12 mouse cellular contexts compared by ENCODE assay signal in genomic region chr8:93734818-93735217, GRCm38 (mm10).
DNase-seq lines count a peak whose midpoint lies in the region; ATAC-seq and TF ChIP-seq lines count a peak whose summit lies in the region.
"Had no signal": no experiment of that assay in that cellular context is flagged by ENCODE, and none has a peak within 500 bp of the region (broad histone marks: within the 10 kb centered on the region; RNA-seq: fewer than 3 reads in every experiment).

No protein-coding gene starts in this region.

- ATAC-seq in lung, embryonic 14.5 days (ENCODE audit: insufficient read depth) = no peak
- ATAC-seq in heart, embryonic 11.5 days (replicated peaks; ENCODE audit: insufficient number of reproducible peaks, low FRiP score, low TSS enrichment) = 0 out of 2 replicates have a peak, but pooled peaks have one; percentile 35
- ATAC-seq in kidney, embryonic 14.5 days (ENCODE audit: low FRiP score, low TSS enrichment) = no peak
- ATAC-seq: inflammation-experienced regulatory T-cells, adult 6 months had no signal

- H3K27me3 ChIP-seq in lung, embryonic 14.5 days (ENCODE audit: insufficient read depth, low read length) = no peaks in the 10 kb centered on the region
- no peaks in the 10 kb centered on the region for H3K27me3 ChIP-seq in heart, embryonic 11.5 days (ENCODE audit: control insufficient read depth, insufficient read depth, low read length)
- no peaks in the 10 kb centered on the region for H3K27me3 ChIP-seq in kidney, embryonic 14.5 days (ENCODE audit: control insufficient read depth, insufficient read depth, low read length)
- H3K27me3 ChIP-seq: megakaryocyte, embryonic 14.5 days had no signal

- peak; percentile 63 for DNase-seq in lung, embryonic 14.5 days
- DNase-seq in lung, postnatal 25 days (ENCODE audit: low spot score) = no peak
- peak; percentile 25 to 39 for DNase-seq in cerebellum, adult 18-20 months
- no peak for DNase-seq in urinary bladder, postnatal 4 days (ENCODE audit: low spot score in 2 of 2)
- no peak for DNase-seq in urinary bladder, postnatal 25 days (ENCODE audit: low spot score)
- DNase-seq: embryo, embryonic 11 days; gastrocnemius, adult 2 months; right cerebral cortex, postnatal 25 days had no signal

- no peaks in the 10 kb centered on the region for H3K36me3 ChIP-seq in lung, embryonic 14.5 days (ENCODE audit: insufficient read depth)
- H3K36me3 ChIP-seq in heart, embryonic 11.5 days (ENCODE audit: control insufficient read depth, insufficient read depth, low read length) = no peaks in the 10 kb centered on the region
- H3K36me3 ChIP-seq in kidney, embryonic 14.5 days (ENCODE audit: control insufficient read depth, insufficient read depth, low read length) = no peaks in the 10 kb centered on the region

- no peak overlapping the region for H3K4me3 ChIP-seq in lung, embryonic 14.5 days (ENCODE audit: low read depth, low read length)
- H3K4me3 ChIP-seq in heart, embryonic 11.5 days (ENCODE audit: low read depth, low read length) = no peak overlapping the region
- H3K4me3 ChIP-seq in kidney, embryonic 14.5 days (ENCODE audit: low read length) = no peak overlapping the region
- H3K4me3 ChIP-seq: gastrocnemius, adult 2 months; megakaryocyte, embryonic 14.5 days had no signal

- WGBS in lung, embryonic 14.5 days = 58% methylated on average over 4 of the region's 4 CpGs
- WGBS in heart, embryonic 11.5 days (ENCODE audit: insufficient replicate concordance) = 42% methylated on average over 4 of the region's 4 CpGs
- 72% methylated on average over 4 of the region's 4 CpGs for WGBS in kidney, embryonic 14.5 days

- H3K4me1 ChIP-seq in lung, embryonic 14.5 days (ENCODE audit: insufficient read depth) = no peaks in the 10 kb centered on the region
- no peaks in the 10 kb centered on the region for H3K4me1 ChIP-seq in heart, embryonic 11.5 days (ENCODE audit: control insufficient read depth, insufficient read depth, low read length)
- no peaks in the 10 kb centered on the region for H3K4me1 ChIP-seq in kidney, embryonic 14.5 days (ENCODE audit: control insufficient read depth, insufficient read depth, low read length)
- H3K4me1 ChIP-seq: megakaryocyte, embryonic 14.5 days had no signal

- no peak for TF ChIP-seq CTCF in lung, embryonic 14.5 days (IDR thresholded peaks at IDR 0.05; ENCODE audit: low read depth)

- H3K27ac ChIP-seq in lung, embryonic 14.5 days (ENCODE audit: low read depth) = no peak overlapping the region
- peak overlapping the region; percentile 62; the same call in 1 of the 2 replicates for H3K27ac ChIP-seq in heart, embryonic 11.5 days (ENCODE audit: low read depth, low read length)
- H3K27ac ChIP-seq in kidney, embryonic 14.5 days (ENCODE audit: low read depth, low read length) = no peak overlapping the region
- H3K27ac ChIP-seq: gastrocnemius, adult 2 months had no signal

- no peak overlapping the region for H3K9ac ChIP-seq in lung, embryonic 14.5 days
- no peak overlapping the region for H3K9ac ChIP-seq in heart, embryonic 11.5 days (ENCODE audit: low read depth, low read length)
- no peak overlapping the region for H3K9ac ChIP-seq in kidney, embryonic 14.5 days (ENCODE audit: low read depth, low read length)

- no peaks in the 10 kb centered on the region for H3K9me3 ChIP-seq in lung, embryonic 14.5 days (ENCODE audit: low read depth, low read length)
- H3K9me3 ChIP-seq in heart, embryonic 11.5 days (replicated peaks; ENCODE audit: control insufficient read depth, low read length) = no peaks in the 10 kb centered on the region
- no peaks in the 10 kb centered on the region for H3K9me3 ChIP-seq in kidney, embryonic 14.5 days (ENCODE audit: control insufficient read depth, low read length)

- no peak overlapping the region for H3K4me2 ChIP-seq in lung, embryonic 14.5 days
- H3K4me2 ChIP-seq in heart, embryonic 11.5 days = no peak overlapping the region
- no peak overlapping the region for H3K4me2 ChIP-seq in kidney, embryonic 14.5 days (replicated peaks; ENCODE audit: low read depth, low read length)

Comparison
In these comparisons a context has a peak if more than half of its experiments do, and no peak if none do; other contexts are left out.
1. DNase-seq: peak in lung, embryonic 14.5 days (single experiment) and cerebellum, adult 18-20 months (2 of 2); none in lung, postnatal 25 days (single experiment), urinary bladder, postnatal 4 days (0 of 2) and urinary bladder, postnatal 25 days (single experiment).